9 mouse cellular contexts compared by ENCODE assay signal in the genomic region with DNA sequence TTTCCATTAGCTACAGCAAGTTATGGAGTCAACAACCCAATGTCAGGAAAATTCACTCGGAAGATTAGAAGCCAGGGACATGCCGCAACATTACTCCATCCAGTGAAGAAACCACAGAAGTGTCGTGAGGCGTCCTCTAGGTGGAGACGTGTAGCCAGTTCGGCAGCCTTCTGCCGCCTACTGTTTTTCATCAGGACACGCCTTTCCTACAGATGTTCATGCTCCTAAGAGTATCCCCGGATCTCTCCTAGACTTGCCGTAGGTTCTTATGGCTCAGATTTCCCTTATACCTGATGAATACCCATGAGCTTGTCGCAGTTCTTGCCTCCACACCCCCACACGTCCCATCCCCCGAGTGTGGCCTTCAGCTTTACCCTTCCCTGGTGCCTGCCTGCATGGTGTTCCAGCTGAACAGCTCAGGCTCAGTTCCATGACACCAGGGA.
DNase-seq lines count a peak whose midpoint lies in the region; ATAC-seq and TF ChIP-seq lines count a peak whose summit lies in the region.
"Had no signal": no experiment of that assay in that cellular context is flagged by ENCODE, and none has a peak within 500 bp of the region (broad histone marks: within the 10 kb centered on the region; RNA-seq: fewer than 3 reads in every experiment).

No protein-coding gene starts in this region.

- TF ChIP-seq POLR2A in heart, adult 2 months (IDR thresholded peaks at IDR 0.05; ENCODE audit: insufficient read depth, low read depth, low read length) = no peak

- intact Hi-C loops in left cerebral cortex, postnatal 4 days (cut with DNase I) = no loop called here
- intact Hi-C loops in heart, adult 2 months (cut with DNase I) = loop anchor here (1.0 kb wide), 1 partner anchor 193 kb away; no protein-coding TSS in a partner anchor

- TF ChIP-seq EP300 in heart, adult 2 months (IDR thresholded peaks at IDR 0.05; ENCODE audit: insufficient read depth, low read depth, low read length) = peak; percentile 76

- H3K9me3 ChIP-seq in neural tube, embryonic 12.5 days = no peaks in the 10 kb centered on the region

- no peaks in the 10 kb centered on the region for H3K79me2 ChIP-seq in heart, adult 2 months (replicated peaks; ENCODE audit: control insufficient read depth, insufficient read depth, low read length)

- no peak overlapping the region for H3K27ac ChIP-seq in heart, adult 2 months
- H3K27ac ChIP-seq in neural tube, embryonic 12.5 days = no peak overlapping the region

- no peak overlapping the region for H3K4me2 ChIP-seq in neural tube, embryonic 12.5 days (replicated peaks)

- H3K27me3 ChIP-seq in heart, adult 2 months (ENCODE audit: control insufficient read depth, insufficient read depth, low read length) = no peaks in the 10 kb centered on the region
- no peaks in the 10 kb centered on the region for H3K27me3 ChIP-seq in neural tube, embryonic 12.5 days (replicated peaks)

- H3K9ac ChIP-seq in heart, adult 2 months (ENCODE audit: low read depth, low read length) = no peak overlapping the region
- no peak overlapping the region for H3K9ac ChIP-seq in neural tube, embryonic 12.5 days

- H3K4me1 ChIP-seq in heart, adult 2 months (ENCODE audit: control insufficient read depth, insufficient read depth, low read length) = peaks cover 8% of the 10 kb centered on the region
- H3K4me1 ChIP-seq in neural tube, embryonic 12.5 days = no peaks in the 10 kb centered on the region

- DNase-seq in left cerebral cortex, postnatal 4 days = peak; percentile 22
- DNase-seq in left cerebral cortex, adult 9 months (ENCODE audit: low spot score in 2 of 2) = no peak
- peak; percentile 39 to 58 for DNase-seq in heart, adult 2 months
- DNase-seq in kidney, adult 11 months = peak; percentile 37
- DNase-seq in lung, adult 18-20 months = peak; percentile 44 to 54
- no peak for DNase-seq in Muller cell, postnatal 12 days (ENCODE audit: inconsistent ontology term)

- peak; percentile 76 for TF ChIP-seq CTCF in heart, adult 2 months (IDR thresholded peaks at IDR 0.05)

- ATAC-seq in common myeloid progenitor, adult 5-6 weeks (replicated peaks; ENCODE audit: low read depth, poor library complexity, severe bottlenecking) = peak; percentile 88
- ATAC-seq in neural tube, embryonic 12.5 days (ENCODE audit: low FRiP score, low read depth) = peak; percentile 63

- H3K36me3 ChIP-seq in heart, adult 2 months (ENCODE audit: control insufficient read depth, insufficient read depth, low read length) = no peaks in the 10 kb centered on the region
- H3K36me3 ChIP-seq in neural tube, embryonic 12.5 days = no peaks in the 10 kb centered on the region

- 10% methylated on average over 13 of the region's 13 CpGs for WGBS in heart, adult 2 months
- WGBS in neural tube, embryonic 12.5 days = 22% methylated on average over 13 of the region's 13 CpGs

- no peak overlapping the region for H3K4me3 ChIP-seq in heart, adult 2 months
- no peak overlapping the region for H3K4me3 ChIP-seq in neural tube, embryonic 12.5 days
- H3K4me3 ChIP-seq: erythroblast, embryonic 14.5 days had no signal

Comparison
In these comparisons a context has a peak if more than half of its experiments do, and no peak if none do; other contexts are left out.
1. DNase-seq: peak in left cerebral cortex, postnatal 4 days (single experiment), heart, adult 2 months (2 of 2), kidney, adult 11 months (single experiment) and lung, adult 18-20 months (2 of 2); none in left cerebral cortex, adult 9 months (0 of 2) and Muller cell, postnatal 12 days (single experiment).